Mouse (Mus musculus) E14TG2a.4 (cell line): ENCODE results near the gene Hnrnpa3.

ENCODE experiments used
- CTCF ChIP-seq: conservative IDR thresholded peaks from 2 replicates; pipeline ENCODE4 v1.5.1; 2014; ENCODE audit warnings: low read length
- NANOG ChIP-seq: IDR thresholded peaks from 2 replicates; pipeline ENCODE4 v1.6.1; 2014; ENCODE audit warnings: borderline replicate concordance, low read length, mixed read lengths
- POU5F1 ChIP-seq: IDR thresholded peaks from 2 replicates; pipeline ENCODE4 v1.6.1; 2014; ENCODE audit warnings: low read length, borderline replicate concordance

DNA sequence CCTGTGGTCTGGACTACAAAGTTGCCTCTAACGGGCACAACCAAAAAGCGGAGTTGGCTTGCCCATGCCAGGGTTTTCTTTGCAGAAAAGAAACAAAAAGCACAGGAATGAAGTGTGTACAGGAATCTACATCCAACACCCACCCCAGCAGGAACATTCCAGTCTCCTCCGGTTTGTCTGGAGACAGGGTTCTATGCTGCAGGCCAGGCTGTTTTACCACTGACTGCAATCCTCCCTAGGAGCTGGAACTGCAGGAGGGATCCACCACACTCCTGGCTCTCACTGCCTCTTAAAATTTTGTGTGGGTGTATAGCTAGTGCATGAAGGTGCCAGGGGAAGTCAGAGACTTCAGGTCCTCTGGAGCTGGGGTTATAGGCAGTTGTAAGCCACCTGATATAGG is 39.8 kb downstream of the Hnrnpa3 start:
- no peak for TF ChIP-seq CTCF
- TF ChIP-seq POU5F1 = no peak
- TF ChIP-seq NANOG = no peak
